Mouse (Mus musculus): ENCODE data around the gene Clcn3.

GRCm38 (mm10) chr8:60964518-60964917 lies 18.6 kb downstream of the Clcn3 start:
- TF ChIP-seq GATA1 (IDR thresholded peaks at IDR 0.05; ENCODE audit: borderline replicate concordance, low read length) (no peak), FLI1 (IDR thresholded peaks at IDR 0.05; ENCODE audit: low read length) (no peak)

Data from megakaryocyte, embryonic 14.5 days (primary cell).